ENCODE assay signal across 8 mouse cellular contexts in genomic region chr4:137048550-137049032, GRCm38 (mm10). TPM values are rescaled to one million over a fixed set of nuclear protein-coding genes. Genes with fewer than 3 reads are reported as not detected.
DNase-seq lines count a peak whose midpoint lies in the region; ATAC-seq lines count a peak whose summit lies in the region.

Gene Zbtb40, minus strand, starts transcription at chr4:137048801.

- H3K4me1 ChIP-seq in lung, embryonic 16.5 days (replicated peaks; ENCODE audit: control insufficient read depth, insufficient read depth, low read length): peaks cover 9% of the 10 kb centered on the region; the same call in 1 of the 2 replicates

- peak within 1 kb of the TSS; percentile 52 for H3K27ac ChIP-seq in lung, embryonic 16.5 days (ENCODE audit: low read length)

- peak within 1 kb of the TSS; percentile 99 for H3K4me3 ChIP-seq in lung, embryonic 16.5 days (ENCODE audit: low read length)

- H3K27me3 ChIP-seq in lung, embryonic 16.5 days (ENCODE audit: control insufficient read depth, insufficient read depth, low read depth, low read length): peaks cover 15% of the 10 kb centered on the region

- 1% methylated on average over 32 of the region's 32 CpGs for WGBS in lung, embryonic 16.5 days

- no peaks in the 10 kb centered on the region; the same call in 1 of the 2 replicates for H3K9me3 ChIP-seq in lung, embryonic 16.5 days (ENCODE audit: control insufficient read depth, low read length)

- H3K9ac ChIP-seq in lung, embryonic 16.5 days (ENCODE audit: low read length): peak within 1 kb of the TSS; percentile 86

- H3K4me2 ChIP-seq in lung, embryonic 16.5 days (ENCODE audit: low read depth, low read length): peak within 1 kb of the TSS; percentile 69

- no peaks in the 10 kb centered on the region for H3K36me3 ChIP-seq in lung, embryonic 16.5 days (ENCODE audit: control insufficient read depth, insufficient read depth, low read length)

- peak; percentile 93 to 96 for ATAC-seq in hematopoietic stem cell, adult 5-6 weeks (replicated peaks in 1 of 2; ENCODE audit: insufficient read depth in 1 of 2, low FRiP score in 2 of 2, low TSS enrichment in 1 of 2, low read depth in 1 of 2, poor library complexity in 2 of 2, severe bottlenecking in 2 of 2)
- peak; percentile 96 for ATAC-seq in lung, embryonic 16.5 days (ENCODE audit: low read depth)

- peak; percentile 85 for DNase-seq in MEL-GATA-1-ER (ENCODE audit: extremely low read depth, low read depth)
- DNase-seq in cerebellum, adult 8-10 months: peak; percentile 90
- peak; percentile 97 for DNase-seq in forelimb bud, embryonic 11.5 days (ENCODE audit: low read depth, low spot score)
- DNase-seq in layer of hippocampus, adult 9-10 months (ENCODE audit: low spot score): peak; percentile 86
- DNase-seq in ovary, postnatal 10 days (ENCODE audit: low spot score): peak; percentile 60
- DNase-seq in thymus, postnatal 10 days (ENCODE audit: low spot score in 2 of 2): peak; percentile 87

RNA-seq across cellular contexts. Expression of gene Zbtb40, which starts in this region (rescaled TPM):
- 7.3 and 9.6 TPM in 2 replicates for total RNA-seq in hematopoietic stem cell, adult 5-6 weeks (2017)
- polyA plus RNA-seq in lung, embryonic 16.5 days (2015; fragmentation: Nextera tagmentation; extraction: Ambion mirVana): 4.3 and 4.4 TPM in 2 replicates

Comparison
In these comparisons a context has a peak if more than half of its experiments do, and no peak if none do; other contexts are left out.
1. Peak in every context shown above with its lines: DNase-seq, ATAC-seq, H3K4me3 ChIP-seq and H3K27ac ChIP-seq.